Mouse (Mus musculus) CH12.LX (cell line): Measurements from ENCODE around the gene AA986860.

Experiments used
- CTCF ChIP-seq, 2 experiments: IDR thresholded peaks in 1 of 2; conservative IDR thresholded peaks in 1 of 2; 2 replicates each; pipeline ENCODE4 v1.5.1; 2011 to 2012; ENCODE audit warnings: low read depth in 2 of 2, low read length in 2 of 2, improper control_type of control experiment in 1 of 2, inconsistent platforms in 1 of 2, mild to moderate bottlenecking in 1 of 2, moderate library complexity in 1 of 2
- E2F4 ChIP-seq: IDR thresholded peaks from 2 replicates; pipeline ENCODE4 v1.6.1; 2011; ENCODE audit warnings: low read depth, low read length, improper control_type of control experiment; ENCODE audit not compliant: insufficient replicate concordance
- EP300 ChIP-seq: IDR thresholded peaks from 2 replicates; pipeline ENCODE4 v1.6.1; 2011; ENCODE audit warnings: low read length, improper control_type of control experiment
- JUND ChIP-seq: conservative IDR thresholded peaks from 2 replicates; pipeline ENCODE4 v1.6.1; 2011; ENCODE audit warnings: low read depth, low read length, improper control_type of control experiment
- MAFK ChIP-seq: IDR thresholded peaks from 2 replicates; pipeline ENCODE4 v1.6.1; 2011; ENCODE audit warnings: low read length, improper control_type of control experiment; ENCODE audit not compliant: insufficient replicate concordance
- MAX ChIP-seq: IDR thresholded peaks from 2 replicates; pipeline ENCODE4 v1.6.1; 2011; ENCODE audit warnings: low read length, improper control_type of control experiment
- MAZ ChIP-seq: IDR thresholded peaks from 2 replicates; pipeline ENCODE4 v1.6.1; 2012; ENCODE audit warnings: low read depth, mild to moderate bottlenecking, inconsistent platforms, low read length, improper control_type of control experiment, moderate library complexity
- POLR2A ChIP-seq: IDR thresholded peaks from 2 replicates; pipeline ENCODE4 v1.6.1; 2011; ENCODE audit warnings: low read depth, mild to moderate bottlenecking, improper control_type of control experiment, low read length
- RCOR1 ChIP-seq: conservative IDR thresholded peaks from 2 replicates; pipeline ENCODE4 v1.6.1; 2012; ENCODE audit warnings: low read depth, mild to moderate bottlenecking, inconsistent platforms, low read length, improper control_type of control experiment
- USF1 ChIP-seq: IDR thresholded peaks from 2 replicates; pipeline ENCODE4 v1.6.1; 2014; ENCODE audit warnings: low read depth, mild to moderate bottlenecking, inconsistent platforms, low read length, improper control_type of control experiment

GRCm38 (mm10) chr1:130717291-130717871 lies 14.4 kb upstream of the AA986860 start, which contains the start of gene Yod1:
- no peak for TF ChIP-seq CTCF (conservative IDR thresholded peaks at IDR 0.05 in 1 of 2, IDR thresholded peaks at IDR 0.05 in 1 of 2; ENCODE audit: low read depth in 2 of 2, low read length in 2 of 2)
- no peak for TF ChIP-seq EP300
- peak; percentile 84 for TF ChIP-seq POLR2A
- TF ChIP-seq USF1: no peak
- TF ChIP-seq MAZ: peak; percentile 95
- no peak; the same call in 1 of the 2 replicates for TF ChIP-seq MAX
- TF ChIP-seq MAFK: no peak
- no peak for TF ChIP-seq JUND
- no peak for TF ChIP-seq E2F4
- TF ChIP-seq RCOR1: no peak; the same call in 1 of the 2 replicates
